2 mouse cellular contexts compared by ENCODE assay signal in genomic region chr11:5809487-5809886, GRCm38 (mm10). TPM values are rescaled to one million over a fixed set of nuclear protein-coding genes. Genes with fewer than 3 reads are reported as not detected.
"Had no signal": no experiment of that assay in that cellular context is flagged by ENCODE, and none has a peak within 500 bp of the region (broad histone marks: within the 10 kb centered on the region; RNA-seq: fewer than 3 reads in every experiment).

No protein-coding gene starts in this region.

RNA-seq across cellular contexts. Expression of gene Pgam2, which starts 6.0 kb away (rescaled TPM):
- polyA plus RNA-seq: liver, adult 2 months; macrophage had no signal
